Mouse (Mus musculus) adrenal gland, adult (tissue): ENCODE data around the gene B4galnt3.
A peak's percentile ranks its signal among the peaks of the same experiment; 100 is the strongest.

Source experiments
- DNase-seq, 2 experiments: peaks; one replicate each; pipeline ENCODE4 v3.0.0; 2022 to 2023; ENCODE audit warnings: low spot score in 1 of 2; ENCODE audit not compliant: inconsistent age in 2 of 2

The B4galnt3 gene

DNA sequence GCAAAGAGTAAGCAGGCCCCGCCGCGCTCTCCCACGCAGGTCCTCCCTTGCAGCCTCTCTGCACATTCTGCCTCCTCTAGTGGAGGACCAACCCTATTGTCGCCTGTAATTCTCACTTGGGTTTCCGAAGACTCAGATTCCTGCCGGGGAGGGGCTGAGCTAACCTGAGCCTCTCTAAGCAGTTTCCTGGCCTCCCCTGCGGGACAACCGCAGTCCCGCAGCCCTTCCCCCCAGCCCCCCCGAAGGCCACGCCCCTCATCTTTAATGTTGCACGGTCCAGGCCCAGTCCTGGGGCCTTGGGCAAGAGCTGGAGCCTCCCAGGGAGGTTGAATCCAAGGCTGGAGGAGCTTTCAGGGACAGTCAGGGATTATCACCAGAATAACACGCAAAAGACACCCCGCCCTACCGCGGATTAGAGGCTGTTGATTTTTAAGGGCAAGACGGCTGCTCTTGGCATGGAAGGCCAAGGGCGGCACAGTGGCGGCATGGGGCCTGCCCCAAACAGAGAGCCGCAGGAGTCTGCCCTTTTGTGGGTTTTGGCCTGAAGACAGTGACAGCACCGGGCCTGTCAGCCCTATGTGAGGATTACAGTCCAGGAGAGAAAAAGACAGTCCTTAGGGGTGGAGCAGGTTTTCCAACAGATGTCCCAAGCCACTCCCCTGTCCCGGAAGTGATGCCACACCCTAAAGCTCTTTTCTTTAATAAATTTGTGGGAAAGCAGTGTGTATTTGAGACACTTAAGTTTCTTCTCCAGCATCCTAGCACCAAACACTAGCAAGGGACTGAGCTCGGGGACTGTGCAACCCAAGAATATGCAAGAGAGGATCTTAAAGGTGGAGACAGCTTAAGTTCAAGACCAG is 105.8 kb downstream of the B4galnt3 start:
- peak in 1 of 2 experiments; percentile 65 for DNase-seq

DNA sequence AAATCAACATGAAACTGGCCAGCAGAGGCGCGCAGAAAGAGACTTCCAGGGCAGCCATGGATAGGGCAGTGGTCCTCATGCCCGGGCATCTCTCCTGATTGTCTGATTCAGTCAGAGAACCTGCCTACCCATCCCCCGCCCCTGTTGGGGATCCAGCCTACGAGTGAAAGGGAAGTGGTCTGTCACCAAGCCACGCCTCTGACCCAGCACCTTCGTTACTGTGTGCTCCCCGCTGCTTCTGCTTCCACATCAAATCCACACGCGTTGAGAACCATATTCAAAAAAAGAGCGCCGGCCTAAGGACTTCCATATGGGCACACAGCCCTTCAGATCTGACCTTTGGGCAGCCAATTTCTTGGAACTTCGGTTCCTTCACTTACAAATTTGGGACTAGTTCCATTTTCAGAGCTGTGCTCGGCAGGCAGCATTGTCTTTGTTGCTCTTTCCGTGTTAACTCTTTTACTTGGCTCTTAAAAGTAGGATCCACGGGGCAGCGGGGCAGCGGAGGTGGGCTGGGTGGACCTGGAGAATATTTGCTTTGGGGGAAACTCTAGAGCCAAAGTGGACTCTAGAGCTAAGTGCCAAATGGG is 106.7 kb downstream of the B4galnt3 start:
- DNase-seq = peak; percentile 24 to 52

DNA sequence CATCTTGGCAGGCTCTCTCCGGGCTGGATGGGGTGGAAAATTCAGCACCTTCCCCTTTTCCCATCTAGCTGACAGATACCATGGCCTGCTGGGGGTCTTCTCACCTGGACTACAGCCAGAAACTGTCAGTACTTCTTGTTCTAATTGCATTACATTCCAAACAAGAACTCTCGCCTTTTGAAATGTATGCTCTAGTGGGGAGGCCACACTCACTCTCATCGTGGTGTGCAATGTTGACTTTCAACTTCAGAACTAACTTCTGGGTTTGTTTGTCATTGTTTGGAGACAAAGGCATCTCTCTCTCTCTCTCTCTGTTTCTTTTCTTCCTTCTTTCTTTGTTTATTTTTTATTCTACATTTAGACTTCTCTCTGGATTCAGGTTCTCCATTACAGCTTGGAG is 107.8 kb downstream of the B4galnt3 start:
- DNase-seq = no peak

DNA sequence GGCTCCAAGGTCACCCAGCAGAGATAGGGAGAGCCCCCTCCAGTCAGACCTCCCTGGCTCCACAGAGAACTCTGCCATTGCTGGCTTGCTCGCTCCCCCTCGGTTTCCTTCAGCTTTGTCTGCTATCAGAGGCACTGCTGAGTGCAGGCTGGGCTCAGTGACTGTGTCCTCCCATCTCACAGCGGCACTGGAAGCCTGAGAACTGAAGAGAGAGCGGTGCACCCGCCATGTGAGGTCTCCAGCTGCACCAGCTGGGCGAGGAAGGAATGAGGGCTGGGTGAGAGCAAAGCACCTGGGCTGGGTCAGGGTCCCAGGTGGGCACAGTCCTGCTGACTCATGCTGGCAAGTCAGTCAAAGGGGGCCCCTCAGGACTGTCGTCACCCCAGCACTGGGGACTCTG is 108.6 kb downstream of the B4galnt3 start:
- DNase-seq = no peak

DNA sequence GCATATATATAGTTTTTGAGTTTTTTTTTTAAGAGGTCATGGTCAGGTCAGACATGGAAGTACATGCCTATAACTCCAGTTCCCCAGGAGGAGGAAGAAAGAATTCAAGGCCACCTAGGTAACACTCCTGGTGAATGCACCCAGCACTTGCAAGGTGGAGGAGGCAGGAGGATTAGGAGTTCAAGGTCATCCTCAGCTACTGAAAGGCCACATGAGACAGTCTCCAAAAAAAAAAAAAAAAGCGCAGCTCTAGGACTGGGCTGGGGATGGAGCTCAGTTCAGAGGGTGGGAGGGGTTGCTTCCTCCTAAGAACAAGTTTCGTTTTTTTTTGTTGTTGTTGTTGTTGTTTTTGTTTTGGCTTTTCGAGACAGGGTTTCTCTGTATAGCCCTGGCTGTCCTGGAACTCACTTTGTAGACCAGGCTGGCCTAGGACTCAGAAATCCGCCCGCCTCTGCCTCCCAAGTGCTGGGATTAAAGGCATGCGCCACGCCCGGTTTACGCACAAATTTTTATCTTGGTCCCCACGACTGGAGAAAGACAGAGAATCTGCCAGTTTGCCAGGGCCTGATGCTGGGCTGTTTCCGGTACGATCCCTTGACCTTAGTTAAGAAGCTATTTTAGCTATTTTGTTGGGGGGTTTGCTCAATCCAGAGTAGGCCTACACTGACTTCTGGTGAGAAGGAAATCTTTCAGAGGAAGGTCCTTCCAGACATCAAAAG is 109.2 kb downstream of the B4galnt3 start:
- DNase-seq = no peak

DNA sequence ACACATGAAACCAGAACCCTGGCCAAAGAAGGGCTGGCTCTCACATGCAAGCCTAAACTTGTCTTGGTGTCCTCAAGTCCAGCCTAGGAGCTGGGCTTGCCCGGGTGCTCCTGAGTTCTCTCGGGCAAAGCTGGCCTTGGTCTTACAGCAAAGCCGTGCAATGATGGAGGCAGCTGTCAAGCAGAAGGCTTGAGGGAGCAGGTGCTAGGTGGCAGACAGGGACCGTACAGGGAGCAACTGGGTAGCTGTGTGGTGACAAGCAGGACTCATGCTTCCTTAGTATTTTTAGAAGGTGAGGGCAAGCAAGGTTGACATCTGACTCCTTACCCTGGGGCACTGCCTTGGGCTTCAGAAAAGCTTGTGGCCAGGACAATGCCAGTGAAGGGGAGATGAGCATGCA is 110.6 kb downstream of the B4galnt3 start:
- DNase-seq = no peak

DNA sequence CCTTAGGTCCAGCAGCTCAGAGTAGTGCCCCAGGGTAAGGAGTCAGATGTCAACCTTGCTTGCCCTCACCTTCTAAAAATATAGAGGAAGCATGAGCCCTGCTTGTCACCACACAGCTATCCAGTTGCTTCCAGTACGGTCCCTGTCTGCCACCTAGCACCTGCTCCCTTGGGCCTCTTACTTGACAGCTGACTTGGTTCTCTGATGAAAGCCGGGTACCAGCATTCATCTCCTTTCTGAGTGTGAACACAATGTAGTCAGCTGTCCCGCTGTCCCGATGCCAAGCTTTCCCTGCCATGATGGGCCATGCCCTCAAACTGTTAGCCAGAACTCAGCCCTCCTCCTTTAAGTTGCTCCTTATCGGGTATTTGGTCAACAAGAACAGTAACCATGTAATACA is 112.2 kb downstream of the B4galnt3 start:
- DNase-seq = no peak

DNA sequence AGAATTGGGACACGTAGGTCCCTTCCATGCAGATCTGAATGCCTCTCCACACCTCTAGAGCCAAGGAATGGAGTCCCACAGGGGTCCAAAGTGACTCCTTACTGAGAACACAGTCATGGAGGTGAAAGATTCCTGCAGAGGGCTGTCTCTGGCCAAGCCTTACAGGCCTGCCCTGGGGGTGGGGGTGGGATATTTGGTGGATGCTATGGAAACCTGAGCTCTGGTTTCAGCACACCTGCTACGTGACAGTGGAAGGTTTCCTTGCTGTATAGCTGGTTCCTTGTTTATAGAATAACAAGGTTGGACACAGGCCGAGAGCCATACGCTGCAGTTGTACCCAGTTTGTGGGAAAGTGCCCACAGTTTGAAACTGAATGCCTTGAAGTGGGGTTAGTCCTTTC is 113.9 kb downstream of the B4galnt3 start:
- no peak for DNase-seq

DNA sequence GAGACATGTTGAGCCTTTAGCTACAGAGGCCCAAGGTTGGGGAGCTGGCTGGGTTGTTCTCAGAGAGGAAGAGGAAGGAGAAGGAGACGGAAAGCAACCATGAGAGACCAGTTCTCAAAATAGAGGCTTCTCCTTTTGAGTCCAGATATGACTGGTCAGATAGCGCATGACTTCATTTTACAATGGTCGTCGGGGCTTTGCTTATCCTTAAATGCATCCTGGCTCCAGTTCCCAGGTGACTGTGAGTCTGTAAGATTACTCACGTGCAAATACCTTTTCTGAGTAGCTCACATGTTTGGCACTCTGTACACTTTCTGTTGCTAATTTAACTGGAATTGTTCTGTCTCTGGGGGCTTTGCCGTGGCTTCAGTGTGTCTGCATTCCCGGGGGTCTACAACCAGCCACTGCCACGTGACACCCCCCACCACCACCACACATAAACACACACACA is 114.6 kb downstream of the B4galnt3 start:
- no peak for DNase-seq

DNA sequence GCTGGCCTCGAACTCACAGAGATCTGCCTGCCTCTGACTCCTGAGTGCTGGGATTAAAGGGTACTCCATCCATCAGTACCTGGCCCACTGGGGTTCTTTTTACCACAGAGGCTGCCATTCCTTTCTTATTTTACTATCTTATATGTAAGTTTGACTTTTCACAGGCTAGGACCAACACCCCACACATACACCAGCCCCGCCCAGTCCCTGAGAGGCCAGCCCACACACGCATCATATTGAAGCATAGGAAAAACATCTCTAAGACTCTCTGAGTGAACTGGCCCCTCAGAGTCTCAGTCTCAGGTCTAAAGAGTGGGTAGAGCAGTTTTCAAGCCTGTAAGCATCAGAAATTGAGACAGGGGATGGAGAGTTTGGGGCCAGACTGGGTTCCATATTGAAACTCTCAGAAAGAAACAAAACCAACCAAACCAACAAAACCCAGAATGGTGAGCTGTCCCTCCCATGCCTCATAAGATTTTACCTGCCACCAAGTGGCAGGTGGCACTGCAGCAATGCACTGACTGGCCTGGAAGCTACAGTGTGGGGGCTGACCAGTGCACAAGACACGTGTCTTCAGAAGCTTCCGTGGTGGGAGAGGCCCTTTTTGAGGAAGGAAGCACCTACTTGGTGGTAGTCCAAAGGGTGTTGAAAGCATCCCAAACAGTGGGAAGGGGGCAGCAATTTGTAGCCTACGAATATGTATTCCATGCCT is 115.2 kb downstream of the B4galnt3 start:
- DNase-seq = peak in 1 of 2 experiments; percentile 26

DNA sequence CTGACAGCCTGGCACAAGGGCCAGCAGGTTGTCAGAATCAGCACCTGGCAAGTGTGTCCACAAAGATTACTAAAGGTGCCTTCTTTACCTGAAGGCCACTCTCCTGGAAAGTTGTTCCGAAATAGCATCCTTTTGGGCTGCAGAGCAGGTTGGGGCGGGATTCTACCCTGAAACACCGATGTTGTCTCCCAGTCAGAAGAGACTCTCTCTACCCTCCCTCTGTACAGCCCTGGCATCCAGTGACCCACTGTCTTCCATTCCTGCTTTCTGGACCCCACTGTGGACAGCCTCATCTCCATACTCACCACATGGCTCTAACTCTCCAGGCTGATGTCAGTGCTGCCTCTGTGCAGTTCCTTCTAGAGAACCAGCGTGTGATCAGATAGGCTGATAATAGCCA is 118.7 kb downstream of the B4galnt3 start:
- DNase-seq = no peak

DNA sequence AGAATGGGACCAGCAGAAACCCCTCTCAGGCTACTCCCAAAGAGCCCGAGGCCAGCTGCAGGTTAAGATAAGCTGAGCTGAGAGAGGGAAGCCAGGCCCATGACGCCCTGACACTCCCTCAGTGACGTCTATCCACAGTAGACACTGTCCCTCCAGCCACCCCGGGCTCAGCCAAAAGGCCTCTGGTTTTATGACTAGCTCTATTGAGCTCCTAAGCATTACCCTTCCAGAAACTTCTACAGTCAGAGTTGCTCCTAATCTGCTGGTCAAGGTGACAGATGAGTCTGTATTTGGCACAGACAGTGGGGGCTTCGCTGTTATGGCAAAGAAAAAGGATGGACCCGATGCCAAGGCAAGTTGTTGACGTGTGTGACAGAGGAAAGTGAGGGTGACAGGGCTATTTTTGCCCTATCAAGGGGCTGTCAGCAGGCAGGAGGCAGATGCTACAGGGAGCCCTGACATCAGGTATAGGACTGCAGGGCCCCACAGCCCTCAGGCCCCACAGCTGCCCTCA is 119.7 kb downstream of the B4galnt3 start:
- no peak for DNase-seq

DNA sequence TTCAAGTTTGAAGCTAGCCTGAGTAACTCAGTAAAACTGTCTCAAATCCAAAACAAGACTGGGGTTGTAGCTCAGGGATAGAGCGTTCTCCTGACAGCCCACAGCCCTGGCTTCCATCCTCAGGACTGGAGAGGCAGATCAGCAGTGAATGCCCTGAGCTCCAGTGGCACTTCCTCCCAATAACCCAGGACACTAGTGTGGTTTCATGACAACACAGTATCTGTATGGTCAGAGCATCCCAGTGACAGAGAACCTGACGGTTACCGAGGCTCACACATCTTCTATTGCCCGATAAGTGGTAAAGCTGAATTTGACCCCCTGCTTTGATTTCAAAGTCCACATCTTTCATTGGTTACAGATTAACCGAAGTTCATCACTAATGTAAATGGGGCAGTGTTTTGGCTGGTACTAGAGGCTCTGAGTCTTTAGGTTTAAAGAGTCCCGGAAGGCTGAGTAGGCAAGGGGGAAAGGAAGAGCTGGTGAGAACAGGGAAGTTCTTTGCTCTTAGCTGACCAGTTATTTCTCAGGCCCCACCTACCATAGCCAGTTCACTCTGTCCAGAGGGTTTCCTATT is 120.2 kb downstream of the B4galnt3 start:
- peak in 1 of 2 experiments; percentile 46 for DNase-seq

DNA sequence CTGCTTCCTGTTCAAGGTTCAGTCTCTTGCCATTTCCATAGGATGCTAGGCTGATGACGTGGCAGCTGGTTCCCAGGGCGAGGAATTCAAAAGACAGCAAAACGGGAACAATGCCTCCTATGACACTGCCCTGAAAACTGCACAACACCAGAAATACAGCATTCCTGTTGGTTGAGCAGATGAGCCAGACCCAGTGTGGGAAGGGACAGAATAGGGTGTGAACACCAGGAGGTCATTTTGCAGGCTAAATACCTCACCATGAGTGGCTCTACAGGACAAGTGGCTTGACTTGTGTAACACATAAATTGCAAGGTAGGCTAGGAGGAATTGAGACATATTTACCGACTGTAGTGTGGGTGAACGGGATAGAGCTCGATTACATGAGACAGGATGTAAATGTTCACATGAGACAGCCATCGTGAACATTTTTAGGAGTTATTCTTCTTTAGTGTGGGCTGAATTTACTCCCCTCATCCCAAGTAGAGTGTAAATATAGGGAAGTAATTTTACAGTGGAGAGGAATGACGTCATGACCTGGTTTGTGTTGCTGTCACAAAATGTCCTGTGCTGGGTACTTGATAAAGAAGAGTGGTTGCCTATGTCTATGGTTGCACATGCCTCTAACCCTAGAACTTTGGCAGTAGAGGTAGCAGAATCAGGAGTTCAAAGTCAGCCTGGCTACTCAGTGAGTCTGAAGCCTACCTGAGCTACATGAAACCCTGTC is 121.9 kb downstream of the B4galnt3 start:
- peak in 1 of 2 experiments; percentile 19 for DNase-seq

DNA sequence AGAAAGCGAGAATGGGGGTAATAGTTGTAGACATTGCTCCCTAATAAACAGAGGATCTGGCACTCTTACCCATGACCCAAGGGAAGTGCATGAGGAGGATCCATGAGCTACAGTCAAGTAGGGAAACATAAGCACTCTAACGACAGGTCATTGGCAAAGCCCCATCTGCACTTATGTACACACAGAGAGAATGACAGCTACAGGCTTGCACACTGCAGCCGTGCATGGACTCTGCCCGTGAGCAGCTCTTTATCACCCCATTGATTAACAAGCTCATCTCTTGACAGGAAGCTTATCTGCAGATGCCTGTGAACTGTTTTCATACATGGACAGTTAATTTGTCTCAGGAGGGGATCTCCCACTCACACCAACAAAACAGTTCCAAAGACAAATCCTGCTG is 126.8 kb downstream of the B4galnt3 start:
- no peak for DNase-seq

DNA sequence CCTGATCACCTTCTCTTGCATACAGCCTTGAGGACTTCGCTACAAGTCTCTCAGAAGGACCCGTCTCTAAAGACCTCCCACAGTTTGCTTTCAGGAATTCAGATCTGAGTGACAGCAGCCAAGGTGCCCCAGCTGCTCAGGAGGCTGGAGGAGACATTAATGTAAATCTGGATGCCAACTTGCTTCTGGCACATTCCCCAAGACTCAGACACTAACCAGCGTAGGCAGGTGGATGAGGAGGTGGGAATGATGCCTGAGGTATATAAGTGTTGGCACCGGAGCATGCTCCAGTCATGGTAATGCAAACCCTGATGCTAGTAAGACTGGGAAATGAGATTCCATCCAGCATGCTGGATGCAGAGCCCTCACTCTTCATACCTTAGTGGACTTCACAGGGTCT is 129.6 kb downstream of the B4galnt3 start:
- DNase-seq = no peak

DNA sequence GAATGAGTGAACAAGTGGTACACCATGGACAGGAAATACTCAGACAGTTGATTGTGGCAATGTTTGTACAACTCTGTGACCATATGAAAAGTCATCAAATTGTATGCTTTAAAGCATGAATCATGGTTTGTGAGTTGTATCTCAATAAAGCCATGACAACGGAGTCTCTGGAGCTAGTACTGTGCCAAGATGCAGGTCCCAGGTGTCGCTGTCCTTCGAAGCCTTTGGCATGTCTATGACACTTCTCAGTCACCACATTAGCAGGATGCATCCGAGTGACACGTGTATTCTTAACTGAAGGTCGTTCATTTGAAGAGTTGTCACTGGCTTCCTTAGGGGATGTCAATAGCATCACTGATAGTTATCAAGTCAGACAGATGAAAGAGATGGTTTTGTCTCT is 131.4 kb downstream of the B4galnt3 start:
- DNase-seq = no peak

DNA sequence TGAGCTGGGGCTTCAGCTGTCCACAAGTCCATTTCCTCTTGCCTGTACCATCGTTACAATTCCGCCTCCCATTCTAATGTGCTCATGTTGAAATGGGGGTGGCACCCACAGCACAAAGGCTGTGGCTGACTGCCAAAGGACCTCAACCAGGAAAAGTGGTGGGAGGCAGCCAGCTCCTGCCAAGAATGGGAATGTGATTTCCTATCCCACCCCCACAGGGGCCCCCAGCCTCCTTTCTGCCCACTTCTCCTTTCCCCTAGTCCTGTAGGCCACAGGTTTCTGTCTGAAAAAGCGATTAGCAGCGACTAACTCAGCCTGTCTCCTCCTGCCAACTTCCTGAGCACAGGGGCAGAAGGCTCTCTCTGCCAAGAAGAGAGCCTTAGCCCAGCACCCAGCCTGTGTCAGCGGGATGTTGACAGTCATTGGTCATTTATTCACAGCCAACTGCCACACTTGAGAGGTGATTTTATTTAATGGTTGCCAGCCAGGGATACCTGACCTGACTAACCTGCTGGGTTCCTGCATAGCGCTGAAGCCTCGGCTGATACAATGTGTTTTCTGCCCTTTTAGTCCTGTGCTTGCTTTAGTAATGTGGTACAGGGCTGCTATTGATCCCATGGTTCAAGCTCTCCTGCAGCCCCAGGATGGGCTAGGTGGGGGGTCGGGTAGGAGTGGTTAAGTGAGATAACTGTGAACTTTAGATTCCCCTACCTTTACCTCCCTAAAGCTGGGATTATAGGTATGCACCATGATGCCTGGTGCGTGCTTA is 135.0 kb downstream of the B4galnt3 start:
- DNase-seq = peak; percentile 33 to 68

DNA sequence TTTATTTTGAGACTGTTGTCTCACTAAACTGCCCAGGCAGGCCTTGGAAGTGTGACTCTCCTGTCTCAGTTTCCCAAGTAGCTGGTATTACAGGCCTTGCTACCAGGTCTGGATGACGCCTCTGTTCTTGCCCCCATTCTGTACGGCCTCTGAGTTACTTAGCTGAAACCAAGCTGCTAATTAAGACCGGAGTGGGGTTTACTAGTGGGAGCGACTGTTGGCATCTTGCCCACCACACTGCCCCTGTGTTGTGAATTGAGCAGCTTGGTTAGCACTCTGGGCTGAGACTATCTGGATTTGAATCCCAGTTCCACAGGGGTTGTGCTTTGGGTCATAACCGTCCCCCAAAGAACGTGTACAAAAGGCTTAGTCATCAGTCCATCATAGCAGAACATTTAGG is 136.9 kb downstream of the B4galnt3 start:
- no peak for DNase-seq
